Mouse (Mus musculus) CH12.LX (cell line): ENCODE data around the gene Klf15. TPM values are rescaled to one million over a fixed set of nuclear protein-coding genes. Genes with fewer than 3 reads are reported as not detected.

Experiments
- DNase-seq: peaks from one replicate; pipeline ENCODE4 v3.0.0-alpha.2; 2013; ENCODE audit errors: extremely low read depth
- H3K27ac ChIP-seq: 2 replicates; pipeline ENCODE4 v1.5.1; 2012; ENCODE audit warnings: low read depth, mild to moderate bottlenecking, control low read depth, moderate library complexity; ENCODE audit not compliant: insufficient read depth
- H3K27me3 ChIP-seq: replicated peaks from 2 replicates; pipeline ENCODE3; 2012; ENCODE audit warnings: inconsistent platforms
- H3K36me3 ChIP-seq, 2 experiments: replicated peaks in 1 of 2; 2 replicates each; pipeline versions ENCODE3 to v1.6.1; 2012; ENCODE audit warnings: inconsistent platforms in 1 of 2, low read length in 1 of 2, mild to moderate bottlenecking in 1 of 2, mixed read lengths in 1 of 2, moderate library complexity in 1 of 2; ENCODE audit not compliant: control insufficient read depth in 1 of 2, insufficient read depth in 1 of 2
- H3K4me1 ChIP-seq, 2 experiments: 2 replicates each; pipeline ENCODE4 v1.6.1; 2012; ENCODE audit warnings: inconsistent platforms in 1 of 2, moderate library complexity in 1 of 2; ENCODE audit not compliant: insufficient read depth in 2 of 2, control insufficient read depth in 1 of 2
- H3K4me2 ChIP-seq: 2 replicates; pipeline ENCODE4 v1.6.1; 2012; ENCODE audit warnings: low read depth, mild to moderate bottlenecking, control low read depth; ENCODE audit not compliant: poor library complexity, insufficient read depth, severe bottlenecking
- H3K4me3 ChIP-seq, 3 experiments: fragments of 150-350 bp in 1 of 3; sonication (generic) in 1 of 3; replicated peaks in 1 of 3; 2 replicates each; pipeline versions ENCODE3 to v1.5.1; 2011 to 2012; ENCODE audit warnings: low read depth in 2 of 3, low read length in 2 of 3, mild to moderate bottlenecking in 2 of 3, moderate library complexity in 2 of 3, control low read depth in 1 of 3, improper control_type of control experiment in 1 of 3, inconsistent platforms in 1 of 3, mixed read lengths in 1 of 3; ENCODE audit not compliant: poor library complexity in 1 of 3
- H3K79me2 ChIP-seq: replicated peaks from 2 replicates; pipeline ENCODE4 v1.6.1; 2012; ENCODE audit warnings: mild to moderate bottlenecking, moderate library complexity; ENCODE audit not compliant: control insufficient read depth, poor library complexity, insufficient read depth, severe bottlenecking; ENCODE audit errors: extremely low read depth
- H3K9ac ChIP-seq: 2 replicates; pipeline ENCODE4 v1.6.1; 2012; ENCODE audit warnings: low read depth, mild to moderate bottlenecking, control low read depth, moderate library complexity; ENCODE audit not compliant: insufficient read depth
- H3K9me3 ChIP-seq: replicated peaks from 2 replicates; pipeline ENCODE3; 2012; ENCODE audit warnings: low read length, inconsistent platforms, mixed read lengths
- CHD1 ChIP-seq: IDR thresholded peaks from 2 replicates; pipeline ENCODE4 v1.6.1; 2012; ENCODE audit warnings: low read depth, low read length, improper control_type of control experiment, inconsistent platforms
- ELF1 ChIP-seq: IDR thresholded peaks from 2 replicates; pipeline ENCODE4 v1.6.1; 2014; ENCODE audit warnings: low read depth, mild to moderate bottlenecking, inconsistent platforms, low read length, improper control_type of control experiment
- EP300 ChIP-seq: IDR thresholded peaks from 2 replicates; pipeline ENCODE4 v1.6.1; 2011; ENCODE audit warnings: low read length, improper control_type of control experiment
- GABPA ChIP-seq: IDR thresholded peaks from 2 replicates; pipeline ENCODE4 v1.6.1; 2012; ENCODE audit warnings: low read depth, low read length, improper control_type of control experiment, inconsistent platforms; ENCODE audit not compliant: insufficient replicate concordance
- IRF4 ChIP-seq: IDR thresholded peaks from 2 replicates; pipeline ENCODE4 v1.6.1; 2014; ENCODE audit warnings: low read depth, mild to moderate bottlenecking, inconsistent platforms, low read length, improper control_type of control experiment
- JUN ChIP-seq: IDR thresholded peaks from 2 replicates; pipeline ENCODE4 v1.6.1; 2011; ENCODE audit warnings: low read depth, mild to moderate bottlenecking, low read length, improper control_type of control experiment, moderate library complexity; ENCODE audit not compliant: insufficient read depth
- MAFK ChIP-seq: IDR thresholded peaks from 2 replicates; pipeline ENCODE4 v1.6.1; 2011; ENCODE audit warnings: low read length, improper control_type of control experiment; ENCODE audit not compliant: insufficient replicate concordance
- MAZ ChIP-seq: IDR thresholded peaks from 2 replicates; pipeline ENCODE4 v1.6.1; 2012; ENCODE audit warnings: low read depth, mild to moderate bottlenecking, inconsistent platforms, low read length, improper control_type of control experiment, moderate library complexity
- MEF2A ChIP-seq: IDR thresholded peaks from 2 replicates; pipeline ENCODE4 v1.6.1; 2014; ENCODE audit warnings: low read depth, mild to moderate bottlenecking, inconsistent platforms, low read length, improper control_type of control experiment, borderline replicate concordance
- MXI1 ChIP-seq: IDR thresholded peaks from 2 replicates; pipeline ENCODE4 v1.6.1; 2011; ENCODE audit warnings: mild to moderate bottlenecking, low read depth, low read length, improper control_type of control experiment
- NELFE ChIP-seq: IDR thresholded peaks from 2 replicates; pipeline ENCODE4 v1.6.1; 2011; ENCODE audit warnings: low read depth, low read length, improper control_type of control experiment
- POLR2AphosphoS2 ChIP-seq: IDR thresholded peaks from 2 replicates; pipeline ENCODE4 v1.6.1; 2011; ENCODE audit warnings: low read depth, low read length, improper control_type of control experiment
- RCOR1 ChIP-seq: conservative IDR thresholded peaks from 2 replicates; pipeline ENCODE4 v1.6.1; 2012; ENCODE audit warnings: low read depth, mild to moderate bottlenecking, inconsistent platforms, low read length, improper control_type of control experiment
- TBP ChIP-seq: conservative IDR thresholded peaks from 2 replicates; pipeline ENCODE4 v1.6.1; 2011; ENCODE audit warnings: low read depth, low read length, improper control_type of control experiment
- UBTF ChIP-seq: IDR thresholded peaks from 2 replicates; pipeline ENCODE4 v1.6.1; 2012; ENCODE audit warnings: low read depth, mild to moderate bottlenecking, inconsistent platforms, low read length, improper control_type of control experiment, moderate library complexity
- USF2 ChIP-seq: conservative IDR thresholded peaks from 2 replicates; pipeline ENCODE4 v1.6.1; 2011; ENCODE audit warnings: low read depth, low read length, improper control_type of control experiment
- ZKSCAN1 ChIP-seq: IDR thresholded peaks from 2 replicates; pipeline ENCODE4 v1.6.1; 2012; ENCODE audit warnings: low read depth, inconsistent platforms, low read length, improper control_type of control experiment, borderline replicate concordance
- ZMIZ1 ChIP-seq: IDR thresholded peaks from 2 replicates; pipeline ENCODE4 v1.6.1; 2012; ENCODE audit warnings: low read depth, mild to moderate bottlenecking, inconsistent platforms, low read length, improper control_type of control experiment
- dilution Hi-C: fragments of 300-500 bp; cut with MboI; formaldehyde crosslinking; loops from 2 replicates; pipeline ENCODE4 v1.14.3; 2020; ENCODE audit warnings: low sequenced_read_pairs; ENCODE audit not compliant: extremely low pct_unique_long_range_greater_than_20kb, extremely low pct_ligation_motif_present
- in situ Hi-C: fragments of 300-500 bp; cut with MboI; formaldehyde crosslinking; loops from 3 replicates; pipeline ENCODE4 v1.14.3; 2019; ENCODE audit warnings: low sequenced_read_pairs, low pct_ligation_motif_present, low pct_unique_long_range_greater_than_20kb, mixed read lengths
- polyA plus RNA-seq: library from polyadenylated mRNA; unstranded; fragments of >175 nt; gene quantifications from 2 replicates; pipeline ENCODE4 v1.2.1, GENCODE M21; 2012; ENCODE audit warnings: low read depth; ENCODE audit not compliant: insufficient read length
- total RNA-seq, 2 experiments: library from RNA; depleted of rRNA; stranded (reverse); fragments of 300-350 nt in 1 of 2; fragments of >200 nt in 1 of 2; gene quantifications; 2 replicates each; pipeline ENCODE4 v1.2.3; 2012 to 2014

The Klf15 gene
- total and polyA plus RNA-seq, 3 experiments, result not detected

GRCm38 (mm10) chr6:90474361-90474750 lies 12.0 kb downstream of the Klf15 start:
- no peak overlapping the region for H3K4me2 ChIP-seq
- no peak overlapping the region for H3K9ac ChIP-seq
- TF ChIP-seq ZMIZ1, result no peak
- no peak for TF ChIP-seq MAZ
- no peak for TF ChIP-seq ELF1
- no peak for TF ChIP-seq GABPA
- TF ChIP-seq EP300, result no peak
- no peak for TF ChIP-seq MEF2A
- TF ChIP-seq UBTF, result no peak
- no peak for TF ChIP-seq ZKSCAN1
- TF ChIP-seq NELFE, result no peak
- no peak for TF ChIP-seq RCOR1
- no peak for TF ChIP-seq MXI1
- TF ChIP-seq USF2, result no peak
- TF ChIP-seq CHD1, result no peak
- TF ChIP-seq IRF4, result no peak
- TF ChIP-seq POLR2AphosphoS2, result no peak
- no peak for TF ChIP-seq MAFK
- no peak for TF ChIP-seq TBP
- no peaks in the 10 kb centered on the region for H3K9me3 ChIP-seq
- no peak for DNase-seq
- in situ Hi-C loops, result no loop called here
- H3K79me2 ChIP-seq, result no peaks in the 10 kb centered on the region
- H3K27me3 ChIP-seq, result peaks cover 95% of the 10 kb centered on the region
- dilution Hi-C loops, result no loop called here
- no peak overlapping the region for H3K4me3 ChIP-seq
- no peak overlapping the region for H3K27ac ChIP-seq
- no peaks in the 10 kb centered on the region for H3K36me3 ChIP-seq
- peaks cover 3 to 9% of the 10 kb centered on the region in 2 experiments; a peak in 3 of 4 replicates for H3K4me1 ChIP-seq

GRCm38 (mm10) chr6:90475176-90475853 lies 12.9 kb downstream of the Klf15 start:
- peaks cover 3 to 9% of the 10 kb centered on the region in 2 experiments; a peak in 3 of 4 replicates for H3K4me1 ChIP-seq
- H3K4me3 ChIP-seq, result no peak overlapping the region
- no peak for DNase-seq
- TF ChIP-seq GABPA (no peak), MAFK (no peak), JUN (no peak)
- peaks cover 94% of the 10 kb centered on the region for H3K27me3 ChIP-seq
- H3K79me2 ChIP-seq, result no peaks in the 10 kb centered on the region
- no peaks in the 10 kb centered on the region for H3K9me3 ChIP-seq
- H3K36me3 ChIP-seq, result no peaks in the 10 kb centered on the region
- dilution Hi-C loops (no loop called here), in situ Hi-C loops (no loop called here)
- H3K9ac ChIP-seq, result no peak overlapping the region
- no peak overlapping the region for H3K4me2 ChIP-seq
- no peak overlapping the region for H3K27ac ChIP-seq
